Mouse (Mus musculus) intestine, embryonic 16.5 days (tissue): ENCODE measurements around the gene Gm43518. TPM values are rescaled to one million over a fixed set of nuclear protein-coding genes. Genes with fewer than 3 reads are reported as not detected.
A peak's percentile ranks its signal among the peaks of the same experiment; 100 is the strongest.

Source experiments
- ATAC-seq: fragments of 200-750 bp; cut with Nextera tagmentation; 2 replicates; pipeline ENCODE4 v1.8.0; 2017; ENCODE audit warnings: moderate TSS enrichment, moderate library complexity
- H3K27ac ChIP-seq: fragments of 300-500 bp; sonication (generic); 2 replicates; pipeline ENCODE4 v1.5.1; 2014; ENCODE audit warnings: mild to moderate bottlenecking, low read length
- H3K27me3 ChIP-seq: fragments of 300-500 bp; sonication (generic); replicated peaks from 2 replicates; pipeline ENCODE4 v1.6.1; 2014; ENCODE audit warnings: low read length, control low read depth, mixed read lengths; ENCODE audit not compliant: control insufficient read depth, insufficient read depth
- H3K36me3 ChIP-seq: fragments of 300-500 bp; sonication (generic); 2 replicates; pipeline ENCODE4 v1.6.1; 2014; ENCODE audit warnings: low read length, control low read depth; ENCODE audit not compliant: control insufficient read depth, insufficient read depth
- H3K4me1 ChIP-seq: fragments of 300-500 bp; sonication (generic); 2 replicates; pipeline ENCODE4 v1.6.1; 2014; ENCODE audit warnings: low read length, control low read depth, mixed read lengths; ENCODE audit not compliant: control insufficient read depth, insufficient read depth
- H3K4me2 ChIP-seq: fragments of 300-500 bp; sonication (generic); 2 replicates; pipeline ENCODE4 v1.6.1; 2014; ENCODE audit warnings: low read depth, low read length, control low read depth
- H3K4me3 ChIP-seq: fragments of 300-500 bp; sonication (generic); 2 replicates; pipeline ENCODE4 v1.5.1; 2014; ENCODE audit warnings: mild to moderate bottlenecking, low read length
- H3K9ac ChIP-seq: fragments of 300-500 bp; sonication (generic); 2 replicates; pipeline ENCODE4 v1.6.1; 2014; ENCODE audit warnings: low read depth, low read length
- H3K9me3 ChIP-seq: fragments of 300-500 bp; sonication (generic); 2 replicates; pipeline ENCODE4 v1.6.1; 2016; ENCODE audit warnings: low read length, control low read depth; ENCODE audit not compliant: control insufficient read depth
- WGBS: fragments of 180-500 bp; shearing (Covaris S2); extraction: QIAGEN DNeasy Blood & Tissue Kit; methylation state at CpG from one replicate; pipeline ENCODE4 v1.1.7; 2014; 5-methylcytosine and 5-hydroxymethylcytosine counted together
- polyA plus RNA-seq: library from polyadenylated mRNA; unstranded; fragments of >200 nt; fragmentation: Nextera tagmentation; extraction: Ambion mirVana; gene quantifications from 2 replicates; pipeline ENCODE4 v1.2.1, GENCODE M21; 2015

The Gm43518 gene
- polyA plus RNA-seq, 1 experiment from 2014 or later = 1.2 TPM

DNA sequence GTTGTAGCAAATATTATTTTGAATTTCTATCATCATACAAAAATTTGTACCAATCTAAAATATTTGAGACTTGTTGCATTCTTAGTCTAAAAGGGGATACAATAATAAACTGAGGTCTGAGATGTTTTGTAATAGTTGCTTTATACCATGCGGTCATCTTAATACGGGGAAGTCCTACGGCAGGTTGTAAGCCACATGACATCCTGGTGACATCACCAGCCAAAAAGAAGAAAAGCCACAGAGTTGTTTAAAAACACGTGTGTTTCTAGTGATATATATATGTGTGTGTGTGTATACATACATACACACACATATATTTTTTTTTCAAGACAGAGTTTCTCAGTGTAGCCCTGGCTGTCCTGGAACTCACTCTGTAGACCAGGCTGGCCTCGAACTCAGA lies 33.7 kb upstream of the Gm43518 start:
- Histone ChIP-seq H3K4me1 (no peaks in the 10 kb centered on the region), H3K9me3 (no peaks in the 10 kb centered on the region), H3K36me3 (no peaks in the 10 kb centered on the region), H3K4me2 (no peak overlapping the region), H3K4me3 (no peak overlapping the region), H3K9ac (no peak overlapping the region), H3K27me3 (no peaks in the 10 kb centered on the region), H3K27ac (no peak overlapping the region)
- no peak for ATAC-seq
- WGBS = 89% methylated on average over 5 of the region's 5 CpGs

DNA sequence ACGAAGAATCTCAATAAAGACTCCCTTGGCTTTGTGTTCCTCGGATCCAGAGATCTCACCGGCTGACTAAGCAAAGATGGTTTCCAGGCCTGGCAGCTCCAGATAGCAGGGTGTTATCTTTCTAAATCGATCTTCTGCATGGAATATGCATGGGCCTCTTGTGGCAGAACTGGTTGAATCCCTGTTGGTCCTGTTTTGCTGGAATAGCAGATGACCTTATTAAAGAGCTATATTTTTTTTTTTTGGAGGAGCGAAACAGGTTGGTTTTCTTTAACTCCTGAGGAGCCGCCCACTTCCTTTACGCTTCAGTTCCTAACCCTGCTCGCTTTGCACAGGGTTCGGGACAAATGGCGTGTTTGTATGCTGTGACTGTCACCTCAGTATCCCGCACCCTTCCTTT lies 30.8 kb upstream of the Gm43518 start:
- H3K36me3 ChIP-seq = no peaks in the 10 kb centered on the region
- H3K4me1 ChIP-seq = no peaks in the 10 kb centered on the region
- WGBS = 67% methylated on average over 11 of the region's 11 CpGs
- no peak for ATAC-seq
- no peaks in the 10 kb centered on the region for H3K27me3 ChIP-seq
- no peak overlapping the region for H3K9ac ChIP-seq
- H3K4me2 ChIP-seq = no peak overlapping the region
- no peak overlapping the region for H3K4me3 ChIP-seq
- H3K9me3 ChIP-seq = no peaks in the 10 kb centered on the region
- H3K27ac ChIP-seq = no peak overlapping the region

DNA sequence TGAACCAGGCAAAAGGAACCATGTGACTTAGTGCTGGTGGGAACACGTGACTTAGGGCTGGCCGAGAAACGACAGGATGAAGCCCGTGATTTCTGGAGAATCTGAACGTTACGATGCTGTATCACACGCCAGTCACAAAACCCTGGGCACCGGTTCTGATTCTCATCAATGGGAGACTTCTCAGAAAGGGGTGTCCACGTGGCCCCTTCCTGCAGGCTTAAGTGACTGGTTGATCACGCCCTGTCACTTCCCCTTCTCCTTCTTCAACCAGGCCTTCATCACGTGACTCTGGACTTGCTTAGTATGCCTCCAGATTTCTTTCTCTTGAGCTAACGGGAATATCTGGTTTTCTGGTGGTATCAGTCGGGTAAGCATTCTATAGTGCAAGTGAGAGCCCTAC lies 29.9 kb upstream of the Gm43518 start:
- H3K4me1 ChIP-seq = no peaks in the 10 kb centered on the region

DNA sequence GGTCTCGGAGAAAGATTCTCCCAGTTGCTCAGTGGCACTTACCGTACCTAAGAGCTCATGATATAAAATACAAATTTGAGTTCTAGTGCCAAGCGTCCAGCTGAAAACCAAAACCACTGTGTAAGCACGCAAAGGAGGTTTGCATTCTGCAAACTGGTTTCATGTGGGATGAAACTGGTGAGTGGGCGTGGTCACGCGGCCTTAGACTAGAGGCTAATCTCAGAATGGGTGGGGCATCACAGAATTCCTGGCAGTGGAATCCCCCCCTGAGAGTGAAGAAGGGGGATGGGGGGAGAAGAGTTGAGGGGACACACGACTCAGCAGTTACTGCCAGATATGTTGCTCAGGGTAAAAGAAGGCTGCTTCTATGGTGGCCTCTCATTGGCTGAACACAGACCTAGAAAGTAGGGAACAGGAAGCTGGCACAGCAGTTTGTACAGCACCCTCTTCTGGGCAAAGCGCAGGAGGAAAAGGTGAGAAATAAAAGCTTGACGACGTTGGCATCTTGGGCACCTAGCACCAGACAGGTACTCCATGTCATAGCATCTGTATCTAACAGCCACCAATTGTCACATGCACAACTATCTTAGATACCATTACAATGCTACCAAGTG lies 23.1 kb upstream of the Gm43518 start:
- no peak overlapping the region for H3K4me2 ChIP-seq
- ATAC-seq = no peak
- no peak overlapping the region for H3K9ac ChIP-seq
- H3K4me1 ChIP-seq = peaks cover 12% of the 10 kb centered on the region
- H3K4me3 ChIP-seq = no peak overlapping the region
- H3K36me3 ChIP-seq = no peaks in the 10 kb centered on the region
- 73% methylated on average over 11 of the region's 11 CpGs for WGBS
- H3K27ac ChIP-seq = no peak overlapping the region
- H3K9me3 ChIP-seq = no peaks in the 10 kb centered on the region
- H3K27me3 ChIP-seq = no peaks in the 10 kb centered on the region

More for the DNA sequence above, 29.9 kb upstream of the Gm43518 start:
- Histone ChIP-seq H3K27ac (no peak overlapping the region), H3K27me3 (no peaks in the 10 kb centered on the region), H3K9me3 (no peaks in the 10 kb centered on the region), H3K36me3 (no peaks in the 10 kb centered on the region), H3K9ac (no peak overlapping the region), H3K4me3 (no peak overlapping the region), H3K4me2 (no peak overlapping the region)
- no peak for ATAC-seq
- 81% methylated on average over 13 of the region's 13 CpGs for WGBS

DNA sequence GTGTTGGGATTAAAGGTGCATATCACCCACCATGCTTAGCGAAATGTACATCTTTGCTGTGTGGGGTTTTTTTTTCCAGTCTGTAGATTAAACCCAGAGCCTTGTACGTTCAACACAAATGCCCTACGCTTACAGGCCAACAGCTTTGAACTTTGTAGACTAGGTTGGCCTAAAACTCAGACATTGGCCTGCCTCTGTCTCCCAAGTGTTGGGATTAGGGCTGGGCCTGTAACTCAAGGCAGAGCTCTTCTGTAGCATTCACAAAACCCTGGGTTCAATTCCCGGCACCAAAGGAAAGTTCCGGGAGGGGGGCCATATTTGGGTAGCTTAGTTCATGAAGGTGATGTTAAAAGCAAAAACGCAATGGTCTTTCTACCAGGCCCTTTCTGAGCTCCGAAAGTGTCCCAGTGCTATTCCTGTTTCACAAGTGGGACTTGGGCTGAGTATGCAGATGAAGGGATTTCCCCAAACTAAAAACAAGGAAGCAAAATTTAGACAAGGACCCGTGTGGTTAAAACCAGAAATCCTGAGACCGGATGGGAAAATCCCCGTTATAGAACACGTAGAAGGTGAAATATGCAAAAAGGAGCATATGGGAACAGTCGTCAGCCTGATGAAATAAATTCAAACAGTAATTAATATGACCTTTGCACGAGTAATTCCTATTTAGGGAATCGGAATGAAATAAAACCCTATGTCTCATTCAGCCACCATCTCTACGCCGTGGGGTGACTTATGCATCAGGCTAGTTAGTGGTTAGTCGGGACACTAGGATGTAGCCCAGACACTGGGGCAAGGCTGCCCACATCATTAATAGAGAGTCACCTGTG lies 20.9 kb upstream of the Gm43518 start:
- H3K9me3 ChIP-seq = no peaks in the 10 kb centered on the region
- 0 out of 2 replicates have a peak overlapping the region, but pooled peaks have one; percentile 15 for H3K4me3 ChIP-seq
- H3K27me3 ChIP-seq = no peaks in the 10 kb centered on the region
- H3K9ac ChIP-seq = no peak overlapping the region
- no peak for ATAC-seq
- no peak overlapping the region for H3K27ac ChIP-seq
- H3K36me3 ChIP-seq = peaks cover 6% of the 10 kb centered on the region
- 0 out of 2 replicates have a peak overlapping the region, but pooled peaks have one; percentile 2 for H3K4me2 ChIP-seq
- WGBS = 69% methylated on average over 17 of the region's 17 CpGs
- H3K4me1 ChIP-seq = peaks cover 12% of the 10 kb centered on the region

DNA sequence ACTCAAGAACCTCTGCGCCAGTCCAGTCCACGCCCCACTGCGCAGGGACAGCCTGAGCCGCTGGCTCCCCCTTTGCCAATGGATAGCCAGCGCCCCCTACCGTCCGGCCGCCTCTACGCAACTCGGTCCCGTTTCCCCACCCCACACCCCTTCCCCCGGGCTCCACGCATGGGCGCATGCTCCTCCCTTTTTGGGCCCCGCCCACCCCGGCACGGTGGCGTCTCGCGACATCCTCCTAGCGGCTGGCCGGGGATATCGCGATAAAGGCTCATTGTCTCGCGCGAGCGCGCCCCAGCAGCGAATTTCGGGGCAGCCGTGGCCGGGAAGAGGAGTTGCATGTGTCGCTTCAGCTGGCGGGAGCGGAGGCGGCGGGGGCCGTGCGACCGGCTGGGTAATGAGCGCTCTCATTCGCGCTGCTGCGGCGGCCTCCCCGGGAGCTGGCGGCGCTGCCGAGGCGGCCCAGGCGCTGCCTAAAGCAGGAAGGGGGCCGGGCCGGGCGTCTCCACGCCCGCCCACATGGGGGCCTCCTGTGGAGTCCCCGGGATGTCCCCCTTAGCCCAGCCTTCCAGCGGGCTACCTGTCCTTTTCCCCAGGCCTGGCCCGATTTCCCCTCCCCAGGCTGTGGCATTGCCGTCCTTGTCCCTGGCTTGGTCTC lies 20.1 kb upstream of the Gm43518 start, which contains the start of gene Denr:
Denr (plus strand) TSS at position 200 of the 655 bp plus-strand sequence.
- peaks cover 12% of the 10 kb centered on the region for H3K4me1 ChIP-seq

DNA sequence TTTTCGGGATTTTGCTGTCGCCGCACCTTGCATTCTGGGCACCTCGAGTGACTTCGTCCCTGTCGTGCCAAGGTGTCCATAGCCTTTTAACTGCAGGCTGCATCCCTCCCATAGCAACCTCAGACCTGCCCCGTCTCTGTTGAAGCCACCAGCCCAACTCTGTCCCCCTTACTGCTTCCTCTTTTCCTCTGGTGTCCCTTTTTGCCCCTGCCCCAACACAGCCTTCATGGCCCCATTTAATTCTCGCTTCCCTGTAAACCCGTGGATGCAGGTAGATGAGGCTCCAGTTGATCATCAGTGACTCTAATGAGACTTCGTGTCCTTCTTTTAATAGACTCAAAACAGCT lies 19.6 kb upstream of the Gm43518 start:
- 3% methylated on average over 10 of the region's 10 CpGs for WGBS
- Histone ChIP-seq H3K4me3 (peak overlapping the region; percentile 95), H3K27me3 (no peaks in the 10 kb centered on the region), H3K27ac (peak overlapping the region; percentile 76; the same call in 1 of the 2 replicates), H3K4me1 (peaks cover 12% of the 10 kb centered on the region), H3K9ac (peak overlapping the region; percentile 98), H3K4me2 (peak overlapping the region; percentile 77), H3K36me3 (peaks cover 6% of the 10 kb centered on the region), H3K9me3 (no peaks in the 10 kb centered on the region)
- no peak for ATAC-seq

More for the DNA sequence above, 20.1 kb upstream of the Gm43518 start, which contains the start of gene Denr:
- H3K9ac ChIP-seq = peak within 1 kb of the TSS; percentile 98
- H3K36me3 ChIP-seq = peaks cover 6% of the 10 kb centered on the region
- H3K4me2 ChIP-seq = peak within 1 kb of the TSS; percentile 77
- H3K27me3 ChIP-seq = no peaks in the 10 kb centered on the region
- peak within 1 kb of the TSS; percentile 76 for H3K27ac ChIP-seq
- ATAC-seq = peak; percentile 97
- H3K9me3 ChIP-seq = no peaks in the 10 kb centered on the region
- peak within 1 kb of the TSS; percentile 95 for H3K4me3 ChIP-seq
- WGBS = 0% methylated on average over 59 of the region's 61 CpGs

DNA sequence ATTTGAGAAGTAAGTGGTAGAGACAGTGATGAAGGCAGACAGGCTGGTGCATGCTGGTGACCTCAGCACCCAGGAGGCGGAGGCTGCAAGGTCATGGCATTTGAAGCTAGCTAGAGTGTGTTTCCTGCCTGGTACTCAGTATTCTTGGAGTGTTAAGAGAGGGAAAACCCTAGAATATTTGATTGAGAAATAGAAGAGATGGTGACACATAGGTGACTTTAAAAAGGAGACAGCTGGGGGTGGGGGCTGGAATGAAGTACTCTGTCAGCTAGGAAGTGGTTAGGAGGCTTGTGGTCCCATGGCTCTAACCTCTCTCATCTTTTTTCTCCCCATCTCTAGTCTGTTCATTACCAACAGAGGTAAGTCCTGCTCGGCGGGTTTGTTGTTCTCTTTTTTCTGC lies 12.4 kb upstream of the Gm43518 start:
- ATAC-seq = no peak
- peaks cover 8% of the 10 kb centered on the region for H3K36me3 ChIP-seq
- no peak overlapping the region for H3K27ac ChIP-seq
- WGBS = 87% methylated on average over 3 of the region's 3 CpGs
- no peak overlapping the region for H3K4me2 ChIP-seq
- H3K4me1 ChIP-seq = no peaks in the 10 kb centered on the region
- H3K9me3 ChIP-seq = no peaks in the 10 kb centered on the region
- no peak overlapping the region for H3K4me3 ChIP-seq
- H3K9ac ChIP-seq = no peak overlapping the region
- no peaks in the 10 kb centered on the region for H3K27me3 ChIP-seq

DNA sequence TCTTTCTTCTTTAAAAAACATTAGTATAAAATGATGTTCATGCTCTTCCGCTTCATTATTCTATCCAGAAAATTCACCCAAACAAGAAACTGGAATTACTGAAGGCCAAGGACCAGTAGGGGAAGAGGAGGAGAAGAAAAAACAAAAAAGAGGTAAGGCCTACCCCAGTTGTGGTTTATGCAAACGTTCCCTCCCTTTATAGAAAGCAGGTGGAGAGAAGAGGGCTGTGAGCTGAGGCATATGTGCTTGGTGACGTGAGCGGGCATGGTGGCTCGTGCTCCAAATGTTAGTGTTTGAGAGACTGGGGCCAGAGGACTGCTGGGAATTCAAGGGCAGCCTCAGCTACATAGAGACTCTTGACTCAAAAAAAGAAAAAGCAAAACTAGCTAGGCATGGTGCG lies 5.1 kb upstream of the Gm43518 start:
- Histone ChIP-seq H3K36me3 (peaks cover 7% of the 10 kb centered on the region), H3K27me3 (no peaks in the 10 kb centered on the region), H3K27ac (no peak overlapping the region), H3K4me1 (no peaks in the 10 kb centered on the region), H3K9ac (no peak overlapping the region), H3K4me3 (no peak overlapping the region), H3K9me3 (no peaks in the 10 kb centered on the region), H3K4me2 (no peak overlapping the region)
- 91% methylated on average over 6 of the region's 6 CpGs for WGBS
- ATAC-seq = no peak
